Mouse (Mus musculus) hindbrain, embryonic 12.5 days (tissue): ENCODE results near the gene Igf1r. TPM values are rescaled to one million over a fixed set of nuclear protein-coding genes. Genes with fewer than 3 reads are reported as not detected.

Experiments
- ATAC-seq: fragments of 200-750 bp; cut with Nextera tagmentation; 2 replicates; pipeline ENCODE4 v1.8.0; 2017; ENCODE audit warnings: moderate TSS enrichment; ENCODE audit not compliant: low FRiP score
- H3K27ac ChIP-seq: fragments of 300-500 bp; sonication (generic); 2 replicates; pipeline ENCODE4 v1.5.1; 2016; ENCODE audit warnings: mild to moderate bottlenecking
- H3K27me3 ChIP-seq: fragments of 300-500 bp; sonication (generic); 2 replicates; pipeline ENCODE4 v1.6.1; 2016; ENCODE audit warnings: mild to moderate bottlenecking
- H3K36me3 ChIP-seq: fragments of 300-500 bp; sonication (generic); 2 replicates; pipeline ENCODE4 v1.6.1; 2016; ENCODE audit warnings: mild to moderate bottlenecking
- H3K4me1 ChIP-seq: fragments of 300-500 bp; sonication (generic); 2 replicates; pipeline ENCODE4 v1.6.1; 2016
- H3K4me2 ChIP-seq: fragments of 300-500 bp; sonication (generic); replicated peaks from 2 replicates; pipeline ENCODE4 v1.6.1; 2016; ENCODE audit warnings: mild to moderate bottlenecking
- H3K4me3 ChIP-seq: fragments of 300-500 bp; sonication (generic); 2 replicates; pipeline ENCODE4 v1.5.1; 2016; ENCODE audit warnings: mild to moderate bottlenecking
- H3K9ac ChIP-seq: fragments of 300-500 bp; sonication (generic); 2 replicates; pipeline ENCODE4 v1.6.1; 2016; ENCODE audit warnings: mild to moderate bottlenecking, moderate library complexity
- H3K9me3 ChIP-seq: fragments of 300-500 bp; sonication (generic); replicated peaks from 2 replicates; pipeline ENCODE4 v1.6.1; 2016; ENCODE audit warnings: mild to moderate bottlenecking
- WGBS: fragments of 180-500 bp; shearing (Covaris S2); methylation state at CpG from one replicate; pipeline ENCODE4 v1.1.7; 2016; 5-methylcytosine and 5-hydroxymethylcytosine counted together
- polyA plus RNA-seq: library from polyadenylated mRNA; unstranded; fragments of >200 nt; fragmentation: Nextera tagmentation; extraction: Ambion mirVana; gene quantifications from 2 replicates; pipeline ENCODE4 v1.2.1, GENCODE M21; 2016

Gene Igf1r
- 42.3 and 43.0 TPM in 2 replicates for polyA plus RNA-seq

DNA sequence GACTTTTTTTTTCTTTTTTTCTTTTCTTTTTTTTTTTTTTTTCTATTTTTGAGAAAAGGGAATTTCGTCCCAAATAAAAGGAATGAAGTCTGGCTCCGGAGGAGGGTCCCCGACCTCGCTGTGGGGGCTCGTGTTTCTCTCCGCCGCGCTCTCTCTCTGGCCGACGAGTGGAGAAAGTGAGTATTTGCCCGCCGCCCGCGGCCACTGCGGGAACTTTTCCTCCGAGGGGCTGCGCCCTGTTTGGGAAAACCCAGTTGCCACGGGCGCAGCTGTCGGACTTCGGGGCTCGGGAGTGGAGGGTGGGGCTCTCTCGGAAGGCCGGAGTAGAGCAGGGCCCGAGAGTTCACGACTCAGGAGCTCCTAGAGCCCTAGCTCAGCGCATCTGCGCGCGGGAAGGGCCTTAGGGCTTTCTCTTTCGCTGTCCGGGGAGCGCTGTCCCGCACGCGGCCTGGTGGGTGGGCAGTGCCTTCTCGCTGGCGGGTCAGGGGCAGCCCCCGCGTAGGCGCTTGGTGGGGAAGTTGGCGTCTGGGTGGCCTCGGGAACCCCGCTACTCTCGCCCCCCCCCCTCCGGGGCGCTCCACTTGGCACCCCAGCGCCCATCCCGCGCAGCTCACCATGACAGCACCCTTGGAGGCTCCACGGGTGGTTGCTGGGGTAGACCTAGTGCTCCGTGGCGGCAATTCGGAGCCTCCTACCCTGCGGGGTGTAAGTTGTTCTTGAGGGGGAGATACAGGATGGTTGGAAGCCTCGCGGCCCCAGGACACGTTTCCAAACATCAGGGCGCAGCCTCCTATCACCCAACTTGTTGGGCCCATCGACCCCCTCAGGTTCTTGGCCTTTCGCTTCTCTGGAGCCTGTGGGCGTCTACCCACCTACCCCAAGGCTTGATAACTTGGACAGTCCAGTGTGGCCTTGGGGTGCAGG is at the start of gene Igf1r:
Igf1r (plus strand) TSS at position 51 of the 924 bp plus-strand sequence.
- under 1% methylated on average over 61 of the region's 62 CpGs for WGBS
- no peaks in the 10 kb centered on the region for H3K9me3 ChIP-seq
- peaks cover 35% of the 10 kb centered on the region for H3K4me1 ChIP-seq
- no peaks in the 10 kb centered on the region for H3K36me3 ChIP-seq
- H3K4me3 ChIP-seq: peak within 1 kb of the TSS; percentile 95
- no peak for ATAC-seq
- H3K27me3 ChIP-seq: no peaks in the 10 kb centered on the region
- H3K4me2 ChIP-seq: peak within 1 kb of the TSS; percentile 99
- H3K9ac ChIP-seq: peak within 1 kb of the TSS; percentile 93
- H3K27ac ChIP-seq: peak within 1 kb of the TSS; percentile 100

DNA sequence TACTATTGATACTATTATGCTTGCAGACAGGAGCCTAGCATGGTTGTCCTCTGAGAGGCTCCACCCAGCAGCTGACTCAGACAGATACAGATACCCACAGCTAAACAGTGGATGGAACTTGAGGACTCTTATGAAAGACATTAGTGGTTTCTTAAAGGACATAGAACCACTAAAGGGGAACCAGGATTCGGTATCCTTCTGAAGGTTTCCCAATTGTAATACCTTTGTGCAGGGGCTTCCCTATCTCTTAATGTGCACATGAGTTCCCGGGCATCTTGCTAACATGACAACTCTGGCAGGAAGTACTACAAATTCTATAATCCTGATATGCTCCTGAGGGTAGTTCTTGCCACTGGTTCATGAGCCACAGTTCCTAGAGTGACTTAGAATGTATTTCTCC is 46.3 kb upstream of the Igf1r start:
- H3K4me2 ChIP-seq: no peak overlapping the region
- H3K4me3 ChIP-seq: no peak overlapping the region
- ATAC-seq: no peak
- no peaks in the 10 kb centered on the region for H3K27me3 ChIP-seq
- no peak overlapping the region for H3K27ac ChIP-seq
- no peaks in the 10 kb centered on the region for H3K36me3 ChIP-seq
- WGBS: 99% methylated on average over 2 of the region's 2 CpGs
- H3K9me3 ChIP-seq: no peaks in the 10 kb centered on the region
- peaks cover 5% of the 10 kb centered on the region; the same call in 1 of the 2 replicates for H3K4me1 ChIP-seq
- no peak overlapping the region for H3K9ac ChIP-seq

DNA sequence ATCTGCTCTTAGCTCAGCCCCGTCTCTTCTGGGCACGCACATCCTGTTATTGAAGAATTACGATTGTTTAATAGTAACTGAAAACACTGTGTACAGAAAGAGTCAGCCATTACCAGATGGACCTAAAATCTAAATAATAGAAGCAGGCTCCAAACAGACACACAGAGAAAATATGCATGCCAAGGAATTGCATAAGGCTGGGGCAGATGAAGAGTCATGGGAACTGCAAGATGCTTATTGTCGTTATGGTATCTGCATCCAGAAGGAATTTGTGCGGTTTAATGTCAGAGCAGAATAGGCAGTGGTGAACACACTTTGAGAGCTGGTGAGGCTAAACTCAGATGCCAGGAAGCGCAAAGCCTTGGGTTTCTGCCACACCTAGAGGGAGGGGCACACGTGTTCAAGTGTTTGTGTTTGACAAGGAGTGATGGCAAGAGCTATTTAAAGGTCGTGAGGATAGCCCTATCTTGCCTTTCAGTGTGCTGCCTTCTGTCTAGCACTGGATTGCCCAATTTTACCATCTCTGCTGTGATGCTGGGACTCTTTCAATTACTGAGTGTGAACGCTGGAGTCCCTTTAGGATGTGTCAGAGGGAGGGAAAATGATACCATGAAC is 44.7 kb upstream of the Igf1r start:
- ATAC-seq: no peak
- Histone ChIP-seq H3K4me2 (no peak overlapping the region), H3K36me3 (no peaks in the 10 kb centered on the region), H3K4me3 (no peak overlapping the region), H3K9ac (no peak overlapping the region), H3K27ac (no peak overlapping the region), H3K9me3 (no peaks in the 10 kb centered on the region), H3K4me1 (peaks cover 5% of the 10 kb centered on the region; the same call in 1 of the 2 replicates), H3K27me3 (no peaks in the 10 kb centered on the region)
- WGBS: 88% methylated on average over 9 of the region's 9 CpGs

DNA sequence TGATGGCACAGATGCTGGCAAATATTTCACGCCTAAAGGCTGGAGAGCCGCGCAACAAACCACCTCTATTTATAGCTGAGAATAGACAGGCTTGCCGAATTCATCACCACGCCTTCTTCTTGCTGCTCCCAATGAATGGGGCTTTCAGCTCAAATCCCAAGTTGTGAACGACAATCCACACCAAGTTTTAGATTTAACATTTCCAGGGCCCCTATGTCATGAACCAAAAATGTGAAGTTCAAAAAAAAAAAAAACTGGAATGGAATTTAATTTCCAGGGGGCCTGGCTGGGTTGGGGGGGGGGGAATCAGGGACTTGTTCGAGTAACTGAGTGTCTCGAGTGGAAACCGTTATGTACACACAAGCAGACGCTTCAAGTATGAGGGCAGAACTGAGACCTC is 42.1 kb upstream of the Igf1r start:
- Histone ChIP-seq H3K4me1 (peaks cover 5% of the 10 kb centered on the region; the same call in 1 of the 2 replicates), H3K36me3 (no peaks in the 10 kb centered on the region), H3K9ac (no peak overlapping the region), H3K27ac (peak overlapping the region; percentile 57; the same call in 1 of the 2 replicates), H3K9me3 (no peaks in the 10 kb centered on the region), H3K4me3 (no peak overlapping the region), H3K27me3 (no peaks in the 10 kb centered on the region), H3K4me2 (peak overlapping the region; percentile 31; the same call in 1 of the 2 replicates)
- 24% methylated on average over 10 of the region's 10 CpGs for WGBS
- ATAC-seq: no peak

DNA sequence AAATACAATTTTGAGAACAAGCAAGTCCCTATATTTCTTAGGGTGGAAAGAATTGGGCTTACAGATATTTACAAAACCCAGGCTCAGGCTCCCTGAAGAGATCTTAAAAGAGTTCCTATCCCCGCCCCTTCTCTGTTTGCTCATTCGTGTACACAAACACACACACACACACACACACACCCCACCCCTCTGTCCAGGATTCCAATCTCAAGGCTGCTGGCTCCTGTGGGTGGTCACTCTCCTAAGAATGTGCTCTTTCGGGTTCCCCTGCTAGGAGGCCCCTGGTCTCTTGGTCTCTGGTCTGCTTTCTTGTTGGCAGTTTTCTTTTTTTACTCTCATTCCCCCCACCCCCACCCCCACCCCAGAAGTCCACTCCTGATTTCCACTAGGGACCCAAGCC is 41.7 kb upstream of the Igf1r start:
- Histone ChIP-seq H3K4me1 (peaks cover 5% of the 10 kb centered on the region; the same call in 1 of the 2 replicates), H3K9ac (no peak overlapping the region), H3K36me3 (no peaks in the 10 kb centered on the region), H3K4me3 (no peak overlapping the region), H3K27me3 (no peaks in the 10 kb centered on the region), H3K27ac (peak overlapping the region; percentile 57; the same call in 1 of the 2 replicates), H3K9me3 (no peaks in the 10 kb centered on the region), H3K4me2 (peak overlapping the region; percentile 31)
- WGBS: 36% methylated on average over 3 of the region's 3 CpGs
- ATAC-seq: no peak

DNA sequence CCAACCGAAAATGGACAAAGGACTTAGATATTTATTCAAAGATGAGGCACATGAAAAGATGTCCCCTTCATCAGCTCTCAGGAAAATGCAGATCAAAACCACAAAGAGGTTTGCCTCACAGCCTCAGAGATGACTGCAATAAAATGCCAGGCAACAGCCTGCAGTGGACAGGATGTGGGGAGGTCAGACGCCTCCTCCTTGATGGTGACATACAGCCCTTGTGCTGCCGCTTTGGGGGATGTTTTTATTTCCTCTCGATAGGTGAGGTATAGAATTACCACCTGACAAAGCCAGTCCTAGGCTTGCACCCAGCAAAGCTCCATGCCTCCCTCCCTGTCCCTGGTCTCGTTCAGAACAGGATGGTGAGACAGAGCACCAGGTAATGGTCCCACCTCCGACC is 40.8 kb upstream of the Igf1r start:
- Histone ChIP-seq H3K9me3 (no peaks in the 10 kb centered on the region), H3K9ac (no peak overlapping the region), H3K4me2 (no peak overlapping the region), H3K4me1 (peaks cover 5% of the 10 kb centered on the region; the same call in 1 of the 2 replicates), H3K27me3 (no peaks in the 10 kb centered on the region), H3K4me3 (no peak overlapping the region), H3K36me3 (no peaks in the 10 kb centered on the region), H3K27ac (no peak overlapping the region)
- no peak for ATAC-seq
- WGBS: 54% methylated on average over 6 of the region's 6 CpGs

DNA sequence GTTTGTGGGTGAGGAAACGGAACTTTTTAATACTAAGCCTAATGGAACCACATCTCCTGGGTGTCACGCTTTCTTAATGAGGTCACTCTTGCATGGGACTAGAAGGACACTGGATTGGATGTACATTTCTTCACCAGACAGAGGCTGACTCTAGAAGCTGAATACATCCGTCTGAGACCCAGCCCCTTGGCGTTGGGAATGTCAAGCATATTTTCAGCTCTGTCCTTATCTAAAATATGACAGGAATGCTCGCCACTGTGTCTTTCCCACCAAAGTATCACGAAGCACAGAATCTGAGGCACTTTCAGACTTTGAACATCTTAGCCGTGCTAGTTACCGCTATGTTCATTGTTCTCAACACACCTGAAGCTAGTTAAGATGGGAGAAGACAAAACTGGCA is 35.7 kb upstream of the Igf1r start:
- H3K36me3 ChIP-seq: no peaks in the 10 kb centered on the region
- H3K27me3 ChIP-seq: no peaks in the 10 kb centered on the region
- no peaks in the 10 kb centered on the region; the same call in 1 of the 2 replicates for H3K4me1 ChIP-seq
- H3K4me3 ChIP-seq: no peak overlapping the region
- no peak overlapping the region for H3K9ac ChIP-seq
- WGBS: 89% methylated on average over 8 of the region's 8 CpGs
- no peak for ATAC-seq
- no peak overlapping the region for H3K4me2 ChIP-seq
- H3K9me3 ChIP-seq: no peaks in the 10 kb centered on the region
- no peak overlapping the region for H3K27ac ChIP-seq

DNA sequence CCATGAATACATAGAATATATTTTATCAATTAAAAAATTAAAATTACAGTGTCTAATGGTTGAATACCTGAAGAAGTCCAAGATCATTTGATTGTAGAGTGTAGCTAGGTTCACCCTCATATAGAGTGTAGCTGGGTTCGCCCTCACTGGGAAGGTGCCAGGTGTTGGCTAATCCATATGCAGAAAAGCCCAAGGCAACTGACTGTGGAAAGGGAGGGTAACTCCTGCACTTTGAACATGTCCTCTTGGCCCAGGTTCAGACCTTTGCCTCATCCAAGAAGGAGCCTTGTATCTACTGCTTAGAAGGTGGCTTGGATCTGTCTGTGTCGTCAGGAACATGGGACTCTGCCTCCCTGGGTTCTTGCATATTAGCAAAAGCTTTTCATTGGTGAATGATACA is 34.9 kb upstream of the Igf1r start:
- no peaks in the 10 kb centered on the region for H3K27me3 ChIP-seq
- WGBS: 90% methylated on average over 2 of the region's 2 CpGs
- H3K27ac ChIP-seq: no peak overlapping the region
- H3K9me3 ChIP-seq: no peaks in the 10 kb centered on the region
- no peak overlapping the region for H3K4me3 ChIP-seq
- ATAC-seq: no peak
- H3K4me1 ChIP-seq: no peaks in the 10 kb centered on the region
- no peaks in the 10 kb centered on the region for H3K36me3 ChIP-seq
- H3K9ac ChIP-seq: no peak overlapping the region
- H3K4me2 ChIP-seq: no peak overlapping the region

DNA sequence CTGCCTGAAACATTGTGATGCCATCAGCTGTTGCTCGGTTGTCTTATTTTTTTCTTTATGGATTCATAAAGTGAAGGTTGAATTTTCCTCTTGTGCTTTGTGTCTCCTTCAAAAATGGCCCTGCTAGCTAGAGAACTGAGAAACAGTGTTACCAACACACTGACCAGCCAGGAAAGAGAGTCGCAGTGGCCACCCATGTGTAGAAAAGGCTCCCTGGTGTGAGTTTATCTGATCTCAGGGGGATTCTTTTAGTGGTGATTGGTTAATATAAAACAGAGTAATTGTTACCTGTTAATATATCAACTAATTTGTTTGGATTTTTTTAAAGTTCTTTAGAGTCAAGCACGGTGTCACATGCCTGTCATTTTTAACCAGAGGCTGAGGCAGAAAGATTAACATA is 33.2 kb upstream of the Igf1r start:
- Histone ChIP-seq H3K9me3 (no peaks in the 10 kb centered on the region), H3K9ac (no peak overlapping the region), H3K4me3 (no peak overlapping the region), H3K27me3 (no peaks in the 10 kb centered on the region), H3K4me2 (no peak overlapping the region), H3K36me3 (no peaks in the 10 kb centered on the region), H3K4me1 (no peaks in the 10 kb centered on the region), H3K27ac (no peak overlapping the region)
- 58% methylated on average over 3 of the region's 3 CpGs for WGBS
- ATAC-seq: no peak

DNA sequence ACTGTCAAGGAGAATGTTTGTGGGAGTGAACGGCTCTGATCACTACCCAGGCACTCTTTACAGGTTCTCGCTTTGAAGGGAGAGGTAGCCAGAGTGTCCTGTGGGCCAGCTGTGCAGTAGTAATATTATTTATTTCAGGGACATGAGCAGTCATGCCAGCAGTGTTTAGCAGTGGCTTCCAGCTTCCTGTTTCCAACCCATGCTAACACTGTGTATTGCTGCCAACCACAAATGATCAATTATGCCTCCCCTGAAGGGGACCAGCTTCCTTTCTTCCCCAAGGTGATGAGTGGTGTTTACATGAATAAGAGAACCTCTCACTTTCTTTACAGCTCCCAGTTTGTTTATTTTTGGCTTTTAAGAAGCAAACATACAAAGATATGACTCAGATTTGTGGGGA is 28.4 kb upstream of the Igf1r start:
- 93% methylated on average over 2 of the region's 2 CpGs for WGBS
- no peak overlapping the region for H3K9ac ChIP-seq
- ATAC-seq: no peak
- H3K36me3 ChIP-seq: no peaks in the 10 kb centered on the region
- no peaks in the 10 kb centered on the region for H3K4me1 ChIP-seq
- no peaks in the 10 kb centered on the region for H3K27me3 ChIP-seq
- H3K4me2 ChIP-seq: no peak overlapping the region
- no peak overlapping the region for H3K4me3 ChIP-seq
- no peaks in the 10 kb centered on the region for H3K9me3 ChIP-seq
- H3K27ac ChIP-seq: no peak overlapping the region

DNA sequence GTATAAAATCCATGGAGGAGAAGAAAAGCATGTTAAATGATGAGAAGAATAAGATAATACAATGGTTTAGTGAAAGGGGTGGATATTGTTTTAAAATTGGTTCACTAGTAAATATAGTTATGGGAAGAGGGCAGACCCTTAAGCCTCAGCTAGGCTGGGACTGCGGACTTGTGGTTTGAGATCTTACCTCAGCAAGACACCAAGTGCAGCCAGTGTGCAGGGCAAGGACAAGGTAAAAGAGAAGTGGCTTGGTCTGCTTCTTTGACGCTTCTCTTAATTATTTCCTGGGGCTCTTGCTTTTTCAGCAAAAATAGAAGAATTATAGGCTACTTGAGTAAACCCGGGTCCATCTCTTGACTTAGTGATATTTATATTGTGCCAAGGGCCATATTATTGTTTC is 22.5 kb upstream of the Igf1r start:
- H3K9me3 ChIP-seq: no peaks in the 10 kb centered on the region
- no peak overlapping the region for H3K4me2 ChIP-seq
- no peak overlapping the region for H3K27ac ChIP-seq
- 90% methylated on average over 3 of the region's 3 CpGs for WGBS
- H3K27me3 ChIP-seq: no peaks in the 10 kb centered on the region
- no peaks in the 10 kb centered on the region for H3K36me3 ChIP-seq
- no peak for ATAC-seq
- H3K9ac ChIP-seq: no peak overlapping the region
- no peaks in the 10 kb centered on the region for H3K4me1 ChIP-seq
- no peak overlapping the region for H3K4me3 ChIP-seq

DNA sequence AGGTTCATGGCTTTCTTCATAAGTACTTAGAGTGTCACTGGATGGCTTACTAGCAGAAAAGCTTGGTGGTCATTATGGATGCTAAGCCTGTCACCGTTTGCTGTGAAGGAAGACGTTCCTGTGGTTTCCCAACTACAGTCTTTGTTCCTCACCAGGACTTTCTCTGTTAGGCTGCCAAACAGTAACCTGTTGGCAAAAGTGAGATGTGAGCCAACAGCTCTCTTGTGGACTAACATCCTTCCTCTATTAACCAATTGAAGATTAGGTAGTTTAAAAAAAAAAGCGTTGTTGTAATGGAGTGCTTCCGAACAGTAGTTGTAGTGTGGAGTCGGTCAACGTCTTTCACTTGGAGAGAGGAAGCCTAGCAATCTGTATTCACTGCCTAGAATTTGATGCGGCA is 15.8 kb upstream of the Igf1r start:
- Histone ChIP-seq H3K4me2 (no peak overlapping the region), H3K9me3 (no peaks in the 10 kb centered on the region), H3K27me3 (no peaks in the 10 kb centered on the region), H3K9ac (no peak overlapping the region), H3K27ac (no peak overlapping the region), H3K36me3 (no peaks in the 10 kb centered on the region), H3K4me1 (no peaks in the 10 kb centered on the region), H3K4me3 (no peak overlapping the region)
- WGBS: 85% methylated on average over 7 of the region's 7 CpGs
- ATAC-seq: no peak
